Mouse (Mus musculus) cerebellum, adult 2 months (tissue): ENCODE measurements at regions not wholly inside any gene's neighbourhood (a gene's known extent, or its start where the extent isn't known, plus 50 kb on each side); places are given as distances from the start of the nearest gene placed in this dataset.

Experiments
- DNase-seq, 2 experiments: peaks; one replicate each; pipeline ENCODE4 v3.0.0; 2021
- H3K27ac ChIP-seq: fragments of 200-500 bp; 2 replicates; pipeline ENCODE4 v1.5.1; 2012; ENCODE audit warnings: low read length, control low read depth, inconsistent platforms; ENCODE audit not compliant: insufficient read depth
- H3K27me3 ChIP-seq: fragments of 200-500 bp; 2 replicates; pipeline ENCODE4 v1.6.1; 2012; ENCODE audit warnings: inconsistent platforms, mild to moderate bottlenecking, low read length, moderate library complexity; ENCODE audit not compliant: control insufficient read depth, insufficient read depth
- H3K4me1 ChIP-seq: fragments of 200-500 bp; 2 replicates; pipeline ENCODE4 v1.6.1; 2011; ENCODE audit warnings: low read length; ENCODE audit not compliant: control insufficient read depth, insufficient read depth
- H3K4me3 ChIP-seq: fragments of 200-500 bp; replicated peaks from 2 replicates; pipeline ENCODE3; 2011; ENCODE audit warnings: mild to moderate bottlenecking, low read depth, low read length, control low read depth; ENCODE audit not compliant: insufficient read depth
- CTCF ChIP-seq: fragments of 200-500 bp; IDR thresholded peaks from 2 replicates; pipeline ENCODE4 v1.5.1; 2011; ENCODE audit warnings: low read depth, mild to moderate bottlenecking, control low read depth, low read length, moderate library complexity, borderline replicate concordance; ENCODE audit not compliant: insufficient read depth
- POLR2A ChIP-seq: fragments of 200-500 bp; IDR thresholded peaks from 2 replicates; pipeline ENCODE4 v1.6.1; 2011; ENCODE audit warnings: low read length, control low read depth, borderline replicate concordance; ENCODE audit not compliant: insufficient read depth
- WGBS: fragments of 180-500 bp; shearing (Covaris S2); methylation state at CpG from one replicate; pipeline ENCODE4 v1.1.7; 2018; 5-methylcytosine and 5-hydroxymethylcytosine counted together

DNA sequence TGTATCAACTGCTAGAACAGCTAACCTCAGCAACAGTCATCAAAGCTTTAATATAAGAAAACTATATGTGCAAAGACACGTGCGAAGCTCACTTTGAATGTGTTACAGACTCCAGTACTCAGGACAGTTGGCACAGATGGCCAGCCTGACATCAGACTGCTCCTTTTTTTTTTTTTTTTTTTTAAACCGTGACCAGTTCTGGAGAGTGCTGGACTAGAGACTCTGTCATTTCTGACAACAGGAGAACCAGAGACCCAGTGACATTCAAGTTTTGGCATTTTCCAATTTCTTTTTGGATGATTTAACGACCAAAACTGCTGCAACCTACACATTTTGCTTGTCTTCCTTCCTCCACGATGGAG, 371.5 kb upstream of the Nr5a2 start:
- Histone ChIP-seq H3K4me1 (no peaks in the 10 kb centered on the region), H3K27me3 (no peaks in the 10 kb centered on the region), H3K27ac (no peak overlapping the region), H3K4me3 (no peak overlapping the region)
- peak; percentile 51 for DNase-seq
- TF ChIP-seq POLR2A (no peak), CTCF (no peak)
- WGBS = 4% methylated on average over 5 of the region's 5 CpGs

- no peak overlapping the region for H3K27ac ChIP-seq
- H3K4me1 ChIP-seq = no peaks in the 10 kb centered on the region
- TF ChIP-seq POLR2A (no peak), CTCF (peak; percentile 55; the same call in 1 of the 2 replicates)
- no peak overlapping the region for H3K4me3 ChIP-seq
- DNase-seq = peak; percentile 39 to 50
- 40% methylated on average over 3 of the region's 3 CpGs for WGBS
- H3K27me3 ChIP-seq = no peaks in the 10 kb centered on the region
Measured at GRCm38 (mm10) chr1:137330634-137331033, 370.4 kb upstream of the Nr5a2 start.

- Histone ChIP-seq H3K4me1 (no peaks in the 10 kb centered on the region), H3K27me3 (no peaks in the 10 kb centered on the region), H3K4me3 (no peak overlapping the region), H3K27ac (no peak overlapping the region)
- WGBS = 39% methylated on average over 8 of the region's 8 CpGs
- peak in 1 of 2 experiments; percentile 5 for DNase-seq
- TF ChIP-seq CTCF = peak; percentile 51
- TF ChIP-seq POLR2A = no peak
Measured at GRCm38 (mm10) chr1:137323884-137324594, 363.8 kb upstream of the Nr5a2 start.

DNA sequence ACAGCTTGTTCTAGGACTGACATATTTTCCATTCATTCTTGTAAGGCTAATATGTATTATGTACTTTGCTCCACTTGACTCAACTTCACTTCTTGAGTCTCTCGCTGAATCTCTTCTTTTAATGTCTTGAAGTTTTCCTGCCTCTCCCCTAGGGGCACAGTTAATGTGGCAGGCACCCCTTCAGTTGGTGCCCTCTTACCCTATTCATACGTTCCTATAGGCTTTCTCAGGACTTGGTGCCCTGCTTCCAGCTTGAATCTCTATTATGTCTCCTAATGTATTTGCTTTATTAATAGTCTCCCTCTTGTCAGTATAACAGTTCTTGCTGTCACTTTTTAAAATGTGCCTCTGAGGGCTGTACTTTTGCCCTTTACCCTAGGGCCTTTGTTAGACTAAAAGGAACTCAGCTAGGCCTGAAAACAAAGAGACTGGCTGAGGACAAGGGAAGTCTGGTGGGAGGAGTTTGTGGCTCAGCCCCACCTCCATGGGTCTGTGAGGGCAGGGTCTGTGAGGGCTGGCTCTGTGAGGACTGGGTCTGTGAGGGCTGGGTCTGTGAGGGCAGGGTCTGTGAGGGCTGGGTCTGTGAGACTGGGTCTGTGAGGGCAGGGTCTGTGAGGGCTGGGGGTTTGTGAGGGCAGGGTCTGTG, 362.9 kb upstream of the Nr5a2 start:
- H3K4me1 ChIP-seq = no peaks in the 10 kb centered on the region
- no peak for DNase-seq

DNA sequence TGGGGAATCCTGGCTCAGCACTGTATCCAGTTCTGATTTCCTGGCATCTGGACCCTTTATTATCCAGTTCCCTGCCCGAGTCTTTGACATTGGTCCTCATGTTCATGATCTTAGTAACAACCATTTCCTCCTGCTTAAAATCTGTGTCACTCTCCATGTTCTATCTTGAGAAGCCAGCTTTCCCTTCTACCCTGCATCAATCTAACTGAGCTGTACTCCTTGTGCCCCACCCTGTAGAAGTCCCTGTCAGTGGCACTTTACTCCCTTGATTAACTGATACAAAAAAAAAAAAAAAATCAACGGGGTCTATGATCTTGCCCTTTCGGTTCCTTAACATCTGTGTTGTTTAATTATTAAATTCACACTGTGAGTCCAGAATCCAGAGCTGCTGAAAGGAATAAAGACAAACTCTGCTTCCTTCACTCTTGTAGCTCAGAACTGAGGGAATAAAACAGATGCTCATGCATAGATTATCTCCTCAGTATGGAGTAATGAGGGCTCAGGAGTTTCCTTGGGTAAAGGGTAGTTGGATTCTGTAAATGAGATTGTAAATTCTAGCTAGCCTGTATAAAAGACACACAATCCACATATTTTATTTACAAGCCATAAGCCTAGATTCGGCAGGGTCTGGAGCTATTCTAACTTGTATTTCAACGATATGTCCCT, 342.6 kb upstream of the Nr5a2 start:
- Histone ChIP-seq H3K4me1 (no peaks in the 10 kb centered on the region), H3K27ac (no peak overlapping the region), H3K27me3 (no peaks in the 10 kb centered on the region), H3K4me3 (no peak overlapping the region)
- TF ChIP-seq CTCF (no peak), POLR2A (no peak)
- WGBS = 78% methylated on average over 5 of the region's 5 CpGs
- no peak for DNase-seq

More for the DNA sequence above, 362.9 kb upstream of the Nr5a2 start:
- Histone ChIP-seq H3K27me3 (no peaks in the 10 kb centered on the region), H3K4me3 (no peak overlapping the region), H3K27ac (no peak overlapping the region)
- 63% methylated on average over 2 of the region's 2 CpGs for WGBS
- TF ChIP-seq CTCF = no peak
- TF ChIP-seq POLR2A = no peak

DNA sequence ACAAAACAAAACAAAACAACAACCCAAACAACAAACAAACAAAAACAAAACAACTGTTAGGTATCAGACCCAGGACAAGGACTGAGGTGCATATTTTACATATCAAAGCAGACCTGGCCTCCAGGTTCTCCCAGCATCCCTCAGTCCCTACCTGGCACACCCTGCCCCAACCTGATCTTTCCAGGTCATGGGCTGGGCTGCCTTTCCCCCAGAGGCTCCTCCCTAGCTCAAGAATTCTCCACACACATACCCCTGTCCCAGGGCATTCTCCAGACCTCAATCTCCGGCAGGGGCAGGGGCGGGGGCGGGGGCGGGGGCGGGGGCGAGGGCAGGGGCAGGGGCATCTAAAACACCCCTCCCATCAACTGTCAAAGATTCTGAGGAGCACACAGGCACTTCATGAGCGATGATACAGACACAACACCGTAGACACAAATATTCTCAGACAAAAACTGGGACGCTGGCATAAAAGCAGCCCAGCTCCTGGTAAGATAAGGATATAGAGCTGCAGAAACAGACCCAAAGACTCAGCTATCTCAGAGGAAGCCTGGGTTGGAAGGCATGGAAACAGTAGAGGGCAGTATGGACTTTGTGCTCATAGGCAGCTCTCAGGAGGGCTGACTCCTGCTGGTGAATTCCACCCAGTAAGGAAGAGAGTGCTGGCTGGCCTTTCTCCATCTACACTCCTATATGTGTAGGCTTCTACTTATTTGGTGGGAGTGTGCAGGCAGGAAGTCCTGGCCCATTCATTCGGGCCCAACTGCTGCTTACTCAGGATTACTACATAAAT, 337.7 kb upstream of the Nr5a2 start:
- no peak overlapping the region for H3K4me3 ChIP-seq
- 59% methylated on average over 10 of the region's 10 CpGs for WGBS

GRCm38 (mm10) chr1:137289456-137289855, 329.2 kb upstream of the Nr5a2 start:
- no peak for DNase-seq
- 72% methylated on average over 9 of the region's 9 CpGs for WGBS
- Histone ChIP-seq H3K4me3 (no peak overlapping the region), H3K27ac (no peak overlapping the region), H3K4me1 (no peaks in the 10 kb centered on the region), H3K27me3 (no peaks in the 10 kb centered on the region)
- no peak for TF ChIP-seq POLR2A
- no peak for TF ChIP-seq CTCF

More for the DNA sequence above, 337.7 kb upstream of the Nr5a2 start:
- no peak for DNase-seq
- TF ChIP-seq CTCF (no peak), POLR2A (no peak)
- Histone ChIP-seq H3K27me3 (no peaks in the 10 kb centered on the region), H3K27ac (no peak overlapping the region), H3K4me1 (no peaks in the 10 kb centered on the region)

GRCm38 (mm10) chr1:137283291-137283690, 323.0 kb upstream of the Nr5a2 start:
- DNase-seq = no peak
- no peak overlapping the region for H3K4me3 ChIP-seq
- H3K27ac ChIP-seq = no peak overlapping the region
- WGBS = 80% methylated on average over 5 of the region's 5 CpGs
- TF ChIP-seq CTCF (no peak), POLR2A (no peak)
- no peaks in the 10 kb centered on the region for H3K4me1 ChIP-seq
- H3K27me3 ChIP-seq = no peaks in the 10 kb centered on the region
